Mouse (Mus musculus): ENCODE results near the gene Hoxc8. TPM values are rescaled to one million over a fixed set of nuclear protein-coding genes. Genes with fewer than 3 reads are reported as not detected.

Gene Hoxc8
- polyA plus RNA-seq, 1 experiment from 2014 or later = not detected

GRCm38 (mm10) chr15:102978615-102979515 lies 11.5 kb upstream of the Hoxc8 start:
- Histone ChIP-seq H3K4me1 (peaks cover 9% of the 10 kb centered on the region), H3K4me3 (no peak overlapping the region), H3K36me3 (no peaks in the 10 kb centered on the region), H3K4me2 (replicated peaks) (no peak overlapping the region), H3K27me3 (peaks cover 100% of the 10 kb centered on the region), H3K27ac (replicated peaks) (no peak overlapping the region), H3K9me3 (no peaks in the 10 kb centered on the region), H3K9ac (replicated peaks) (no peak overlapping the region)
- WGBS = under 1% methylated on average over 13 of the region's 13 CpGs
- ATAC-seq (replicated peaks) = no peak

- Histone ChIP-seq H3K9me3 (no peaks in the 10 kb centered on the region), H3K27ac (replicated peaks) (no peak overlapping the region), H3K9ac (replicated peaks) (no peak overlapping the region), H3K4me3 (no peak overlapping the region), H3K4me1 (peaks cover 9% of the 10 kb centered on the region), H3K36me3 (no peaks in the 10 kb centered on the region), H3K27me3 (peaks cover 98% of the 10 kb centered on the region), H3K4me2 (replicated peaks) (no peak overlapping the region)
- 0% methylated on average over 1 of the region's 1 CpGs for WGBS
- no peak for ATAC-seq (replicated peaks)
Observed at GRCm38 (mm10) chr15:102979936-102980335, 10.5 kb upstream of the Hoxc8 start.

- no peak overlapping the region for H3K4me3 ChIP-seq
- H3K9ac ChIP-seq (replicated peaks) = no peak overlapping the region
- H3K9me3 ChIP-seq = no peaks in the 10 kb centered on the region
- ATAC-seq (replicated peaks) = no peak
- H3K36me3 ChIP-seq = no peaks in the 10 kb centered on the region
- no peak overlapping the region for H3K4me2 ChIP-seq (replicated peaks)
- H3K27ac ChIP-seq (replicated peaks) = no peak overlapping the region
- peaks cover 9% of the 10 kb centered on the region for H3K4me1 ChIP-seq
- peaks cover 98% of the 10 kb centered on the region for H3K27me3 ChIP-seq
- WGBS = 3% methylated on average over 11 of the region's 11 CpGs
Observed at GRCm38 (mm10) chr15:102980352-102980751, 10.1 kb upstream of the Hoxc8 start.

DNA sequence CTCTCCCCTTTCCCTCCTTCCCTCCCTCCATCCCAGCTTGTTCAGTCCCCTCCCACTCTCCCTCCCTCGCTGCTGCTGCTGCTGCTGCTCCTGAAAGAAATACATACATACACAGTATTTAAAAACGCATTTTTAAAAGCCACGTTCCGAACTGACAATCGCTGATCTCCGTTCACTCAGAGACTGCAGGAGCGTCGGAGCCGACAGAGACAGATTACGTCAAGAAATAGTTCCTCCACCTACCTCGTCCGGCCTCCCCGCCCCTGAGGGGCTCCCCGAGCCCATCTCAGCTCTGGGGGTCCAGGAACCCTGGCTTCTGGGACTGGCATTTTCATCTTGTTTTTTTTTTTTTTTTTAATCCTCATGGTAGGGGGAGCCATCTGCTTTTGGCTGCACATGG lies 9.5 kb upstream of the Hoxc8 start:
- Histone ChIP-seq H3K9me3 (no peaks in the 10 kb centered on the region), H3K4me3 (peak overlapping the region; percentile 23), H3K4me1 (peaks cover 9% of the 10 kb centered on the region), H3K9ac (replicated peaks) (no peak overlapping the region), H3K36me3 (no peaks in the 10 kb centered on the region), H3K27ac (replicated peaks) (no peak overlapping the region), H3K4me2 (replicated peaks) (peak overlapping the region; percentile 35), H3K27me3 (peaks cover 98% of the 10 kb centered on the region)
- under 1% methylated on average over 14 of the region's 14 CpGs for WGBS
- ATAC-seq (replicated peaks) = no peak

- Histone ChIP-seq H3K36me3 (no peaks in the 10 kb centered on the region), H3K27ac (replicated peaks) (no peak overlapping the region), H3K9ac (replicated peaks) (no peak overlapping the region), H3K27me3 (peaks cover 98% of the 10 kb centered on the region), H3K4me3 (peak overlapping the region; percentile 23), H3K4me1 (peaks cover 9% of the 10 kb centered on the region), H3K9me3 (no peaks in the 10 kb centered on the region), H3K4me2 (replicated peaks) (peak overlapping the region; percentile 35)
- no peak for ATAC-seq (replicated peaks)
- whole genome bisulfite sequencing = under 1% methylated on average over 87 of the region's 88 CpGs
Observed at GRCm38 (mm10) chr15:102981379-102982288, 8.8 kb upstream of the Hoxc8 start.

DNA sequence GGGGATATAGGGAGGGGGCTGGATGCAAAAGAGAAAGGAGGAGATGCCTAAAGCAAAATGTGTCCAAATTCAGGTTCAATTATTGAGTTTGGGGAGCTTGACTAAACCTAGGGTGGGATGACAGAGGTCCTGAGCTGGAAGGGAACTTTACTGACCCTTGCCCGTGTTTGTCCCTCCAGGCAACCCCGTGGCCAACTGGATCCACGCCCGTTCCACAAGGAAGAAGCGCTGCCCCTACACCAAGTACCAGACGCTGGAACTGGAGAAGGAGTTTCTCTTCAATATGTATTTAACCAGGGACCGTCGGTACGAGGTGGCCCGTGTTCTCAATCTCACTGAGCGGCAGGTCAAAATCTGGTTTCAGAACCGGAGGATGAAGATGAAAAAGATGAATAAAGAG lies 6.7 kb upstream of the Hoxc8 start:
- H3K9me3 ChIP-seq = no peaks in the 10 kb centered on the region
- H3K4me3 ChIP-seq = no peak overlapping the region
- no peak for ATAC-seq (replicated peaks)
- no peaks in the 10 kb centered on the region for H3K36me3 ChIP-seq
- H3K4me2 ChIP-seq (replicated peaks) = no peak overlapping the region
- under 1% methylated on average over 12 of the region's 12 CpGs for WGBS
- peaks cover 98% of the 10 kb centered on the region for H3K27me3 ChIP-seq
- H3K27ac ChIP-seq (replicated peaks) = no peak overlapping the region
- H3K4me1 ChIP-seq = peaks cover 9% of the 10 kb centered on the region
- no peak overlapping the region for H3K9ac ChIP-seq (replicated peaks)

DNA sequence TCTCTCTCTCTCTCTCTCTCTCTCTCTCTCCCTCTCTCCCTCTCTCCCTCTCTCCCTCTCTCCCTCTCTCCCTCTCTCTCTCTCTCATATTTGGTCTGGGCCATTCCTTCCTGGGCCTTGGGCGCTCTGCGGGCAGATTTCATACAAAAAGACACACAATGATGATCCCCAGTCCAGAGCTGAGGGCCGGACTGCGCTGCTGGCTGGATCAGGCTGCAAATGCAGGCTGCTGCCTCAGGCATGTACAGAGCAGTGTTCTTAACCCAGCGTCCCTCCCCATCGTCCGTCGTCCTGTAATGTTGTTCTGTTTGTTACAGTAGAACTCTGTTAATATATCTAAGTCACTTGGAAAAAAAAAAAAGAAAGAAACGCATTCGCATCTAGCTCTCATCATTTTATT lies 5.9 kb upstream of the Hoxc8 start:
- no peaks in the 10 kb centered on the region for H3K9me3 ChIP-seq
- no peak overlapping the region for H3K4me3 ChIP-seq
- H3K4me2 ChIP-seq (replicated peaks) = no peak overlapping the region
- H3K27ac ChIP-seq (replicated peaks) = no peak overlapping the region
- no peaks in the 10 kb centered on the region for H3K36me3 ChIP-seq
- peaks cover 98% of the 10 kb centered on the region for H3K27me3 ChIP-seq
- H3K9ac ChIP-seq (replicated peaks) = no peak overlapping the region
- 1% methylated on average over 10 of the region's 10 CpGs for WGBS
- no peak for ATAC-seq (replicated peaks)
- peaks cover 9% of the 10 kb centered on the region for H3K4me1 ChIP-seq

DNA sequence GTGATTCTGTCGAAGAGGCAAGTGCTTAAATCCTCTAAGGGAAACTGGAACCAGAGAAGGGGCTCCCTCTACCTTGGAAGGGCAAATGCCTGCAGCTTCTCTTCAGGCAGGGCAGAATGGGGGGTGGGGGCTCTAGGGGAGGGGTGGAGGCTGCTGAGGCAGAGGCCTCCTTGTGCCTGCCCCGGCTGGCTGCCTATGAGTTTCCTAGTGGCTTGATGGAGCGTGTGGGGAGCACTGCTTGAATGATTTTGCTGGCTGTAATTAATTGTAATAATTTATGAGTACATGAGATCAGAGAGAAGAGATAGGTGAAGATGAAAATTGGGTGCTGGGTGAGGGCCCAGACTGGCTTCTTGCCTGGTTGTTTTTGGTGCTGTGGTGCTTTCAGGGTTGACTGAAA lies 5.5 kb upstream of the Hoxc8 start:
- Histone ChIP-seq H3K27me3 (peaks cover 98% of the 10 kb centered on the region), H3K27ac (replicated peaks) (no peak overlapping the region), H3K4me2 (replicated peaks) (no peak overlapping the region), H3K9me3 (no peaks in the 10 kb centered on the region), H3K4me3 (no peak overlapping the region), H3K9ac (replicated peaks) (no peak overlapping the region), H3K4me1 (peaks cover 9% of the 10 kb centered on the region), H3K36me3 (no peaks in the 10 kb centered on the region)
- no peak for ATAC-seq (replicated peaks)
- WGBS = 5% methylated on average over 3 of the region's 3 CpGs

DNA sequence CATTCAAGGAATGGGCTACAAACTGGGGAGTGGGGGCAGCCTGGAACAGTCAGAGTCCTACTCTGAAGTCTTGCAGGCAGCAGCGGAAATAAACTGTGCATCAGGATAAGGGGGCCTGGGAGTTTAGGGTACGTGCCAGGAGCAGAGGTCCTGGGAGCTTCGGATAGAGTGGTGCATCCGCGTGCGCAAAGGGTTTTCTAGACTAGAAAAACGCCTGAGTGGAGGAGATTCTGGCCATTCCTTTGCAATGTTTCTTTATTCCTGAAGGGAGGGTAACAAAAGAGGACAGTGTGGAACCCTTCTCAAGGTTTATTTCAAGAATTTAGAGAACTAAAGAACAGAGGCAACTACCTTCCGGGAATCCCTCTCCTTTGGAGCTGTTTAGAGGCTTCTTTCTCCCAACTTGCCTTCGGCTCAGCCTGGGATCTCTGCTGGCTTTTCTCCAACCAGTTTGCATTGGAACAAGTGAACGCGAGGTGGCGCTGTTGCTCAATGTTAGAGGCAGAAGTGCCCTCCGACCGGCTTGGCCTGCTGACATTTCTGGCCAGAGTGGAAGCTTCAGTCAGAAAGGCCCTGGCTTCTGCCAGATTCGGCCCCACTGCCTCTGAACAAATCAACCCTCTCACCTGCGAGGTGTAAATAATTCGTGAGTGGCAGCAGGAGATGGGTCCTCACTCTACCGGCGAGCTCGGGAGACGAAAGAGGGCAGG lies 3.1 kb upstream of the Hoxc8 start:
- H3K4me2 ChIP-seq (replicated peaks) = no peak overlapping the region
- H3K9me3 ChIP-seq = no peaks in the 10 kb centered on the region
- WGBS = 3% methylated on average over 21 of the region's 21 CpGs
- no peak overlapping the region for H3K9ac ChIP-seq (replicated peaks)
- no peak overlapping the region for H3K27ac ChIP-seq (replicated peaks)
- peaks cover 5% of the 10 kb centered on the region; the same call in 1 of the 2 replicates for H3K4me1 ChIP-seq
- ATAC-seq (replicated peaks) = no peak
- H3K4me3 ChIP-seq = no peak overlapping the region
- H3K27me3 ChIP-seq = peaks cover 97% of the 10 kb centered on the region
- no peaks in the 10 kb centered on the region for H3K36me3 ChIP-seq

DNA sequence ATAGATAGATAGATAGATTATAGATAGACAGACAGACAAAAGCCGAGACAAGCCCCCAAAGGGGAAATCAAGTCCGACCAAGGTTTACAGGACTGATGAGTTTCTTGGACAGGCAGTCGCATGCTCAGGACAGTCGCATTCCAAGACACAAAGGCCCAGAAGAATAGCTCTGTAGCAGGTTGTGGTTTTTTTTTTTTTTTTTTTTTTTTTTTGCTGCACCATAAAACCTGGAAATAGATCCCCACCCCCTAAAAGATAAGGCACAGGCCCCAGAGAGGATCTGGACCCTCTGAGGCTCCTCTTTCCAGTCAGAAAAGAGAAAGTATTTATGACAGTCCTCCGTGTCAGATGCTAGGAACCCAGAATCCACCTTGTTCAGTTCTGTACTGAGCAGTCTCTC lies 2.3 kb upstream of the Hoxc8 start:
- Histone ChIP-seq H3K4me2 (replicated peaks) (no peak overlapping the region), H3K36me3 (no peaks in the 10 kb centered on the region), H3K27ac (replicated peaks) (no peak overlapping the region), H3K9ac (replicated peaks) (no peak overlapping the region), H3K27me3 (peaks cover 97% of the 10 kb centered on the region), H3K4me1 (peaks cover 5% of the 10 kb centered on the region; the same call in 1 of the 2 replicates), H3K9me3 (no peaks in the 10 kb centered on the region), H3K4me3 (no peak overlapping the region)
- WGBS = 17% methylated on average over 5 of the region's 5 CpGs
- no peak for ATAC-seq (replicated peaks)

DNA sequence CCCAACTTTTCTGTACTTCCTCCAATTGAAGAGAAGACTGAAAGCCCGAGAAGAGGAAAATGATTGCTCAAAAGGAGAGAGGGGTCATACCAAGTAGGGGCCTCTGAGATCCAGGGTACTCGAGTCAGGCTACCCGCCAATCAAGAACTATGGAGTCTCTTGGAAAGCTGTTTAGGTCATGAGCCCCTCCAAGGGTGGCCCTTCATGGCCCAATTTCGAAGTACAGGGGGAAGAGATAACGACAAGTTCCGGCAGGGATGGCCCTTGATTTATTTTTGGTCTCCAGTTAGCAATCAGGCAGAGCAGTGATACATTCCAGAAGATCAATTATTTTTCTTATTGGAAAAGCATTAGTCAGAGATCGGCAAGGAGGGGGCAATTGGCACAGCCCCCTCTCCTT lies 1.4 kb downstream of the Hoxc8 start:
- ATAC-seq (replicated peaks) = no peak
- Histone ChIP-seq H3K4me3 (no peak overlapping the region), H3K36me3 (no peaks in the 10 kb centered on the region), H3K4me2 (replicated peaks) (no peak overlapping the region), H3K9ac (replicated peaks) (no peak overlapping the region), H3K9me3 (no peaks in the 10 kb centered on the region), H3K27me3 (peaks cover 96% of the 10 kb centered on the region), H3K27ac (replicated peaks) (no peak overlapping the region), H3K4me1 (peaks cover 5% of the 10 kb centered on the region; the same call in 1 of the 2 replicates)
- 2% methylated on average over 7 of the region's 7 CpGs for WGBS
